Mouse (Mus musculus): ENCODE results near the gene Tubb4b.

DNA sequence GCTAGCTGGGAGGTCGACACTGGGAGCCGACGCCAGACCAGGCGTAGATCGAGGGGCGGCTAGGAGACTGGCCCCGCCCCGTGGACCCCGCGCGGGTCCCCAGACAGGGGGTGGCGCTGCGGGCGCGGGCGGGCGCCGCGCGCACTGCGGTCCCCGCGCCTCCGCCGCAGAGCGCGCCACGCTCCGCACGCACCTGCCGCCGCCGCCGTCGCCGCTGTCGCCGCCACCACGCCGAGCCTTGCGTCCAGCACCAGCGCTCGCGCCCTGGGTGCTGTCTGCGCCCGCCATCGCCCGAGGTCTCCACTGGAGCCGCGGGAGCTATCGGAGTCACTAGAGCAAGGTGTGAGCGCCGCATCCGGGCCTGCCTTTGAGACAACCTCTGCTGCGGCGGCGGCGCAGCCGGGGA is 17.6 kb upstream of the Tubb4b start, which contains the start of the genes Rnf208 and Cysrt1:
- TF ChIP-seq CHD2 (IDR thresholded peaks at IDR 0.05; ENCODE audit: low read depth, low read length) (no peak), ZC3H11A (IDR thresholded peaks at IDR 0.05; ENCODE audit: borderline replicate concordance, low read depth, low read length) (no peak), ZNF384 (IDR thresholded peaks at IDR 0.05; ENCODE audit: low read depth, low read length) (no peak)
